Mouse (Mus musculus): ENCODE measurements around the gene Shprh.
A peak's percentile ranks its signal among the peaks of the same experiment; 100 is the strongest.
"Not testable (repeated sequence)": the region's sequence is repeated elsewhere in the genome, so short reads cannot be mapped to it uniquely, and the experiment has no call there.

The Shprh gene

DNA sequence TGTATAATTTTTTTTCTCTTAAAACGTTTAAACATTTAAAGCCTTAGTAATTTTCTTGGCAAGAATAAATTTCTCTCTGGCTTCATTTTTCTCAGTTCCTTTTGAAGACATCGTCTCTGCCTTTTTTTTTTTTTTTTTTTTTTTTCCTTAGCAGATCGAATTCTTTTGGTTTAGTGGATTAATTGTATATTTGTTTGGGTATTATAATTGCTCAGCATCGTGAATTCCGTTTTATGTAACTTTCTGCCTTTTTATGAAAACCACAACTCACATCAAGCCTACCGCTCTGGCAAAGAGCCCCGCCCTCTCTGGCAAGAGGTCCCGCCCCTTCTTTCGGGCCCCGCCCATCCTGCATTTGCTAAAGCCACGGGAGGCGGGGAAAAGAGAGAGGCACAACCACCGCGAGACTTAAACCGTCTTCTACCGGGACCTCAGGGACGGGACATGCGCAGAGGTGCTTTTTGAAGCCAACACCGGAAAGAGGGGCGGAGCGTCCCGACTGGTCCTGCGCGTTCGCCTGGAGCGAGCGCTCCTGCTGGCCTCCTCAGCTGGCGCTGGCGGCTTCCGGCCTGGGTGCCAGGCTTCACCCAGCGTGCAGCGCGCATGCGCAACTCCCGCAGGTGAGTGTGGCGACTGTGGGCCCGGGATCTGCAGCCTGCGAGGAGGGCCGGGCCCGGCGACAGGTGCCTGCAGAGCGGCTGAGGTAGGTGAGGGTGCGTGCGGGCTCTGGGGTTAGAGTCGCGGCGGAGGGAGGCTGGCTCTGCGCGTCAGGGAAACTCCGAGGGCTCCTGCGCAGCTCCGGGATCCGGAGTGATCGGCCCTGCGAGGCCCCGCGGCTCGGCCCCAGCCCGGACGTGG is at the start of gene Shprh:
Gene Shprh (plus strand): TSS at position 544 of the 858 bp plus-strand sequence.
- peak; percentile 100 for DNase-seq (ENCODE audit: low read depth, low spot score)

- DNase-seq (ENCODE audit: low read depth, low spot score): no peak
These were observed 27.4 kb upstream of the Shprh start for GRCm38 (mm10) chr10:11121781-11122180.

- DNase-seq (ENCODE audit: low read depth, low spot score): no peak
These were observed 3.6 kb upstream of the Shprh start for GRCm38 (mm10) chr10:11145580-11145979.

- DNase-seq (ENCODE audit: low read depth, low spot score): no peak
These were observed 781 bp upstream of the Shprh start for GRCm38 (mm10) chr10:11148446-11148845.

DNA sequence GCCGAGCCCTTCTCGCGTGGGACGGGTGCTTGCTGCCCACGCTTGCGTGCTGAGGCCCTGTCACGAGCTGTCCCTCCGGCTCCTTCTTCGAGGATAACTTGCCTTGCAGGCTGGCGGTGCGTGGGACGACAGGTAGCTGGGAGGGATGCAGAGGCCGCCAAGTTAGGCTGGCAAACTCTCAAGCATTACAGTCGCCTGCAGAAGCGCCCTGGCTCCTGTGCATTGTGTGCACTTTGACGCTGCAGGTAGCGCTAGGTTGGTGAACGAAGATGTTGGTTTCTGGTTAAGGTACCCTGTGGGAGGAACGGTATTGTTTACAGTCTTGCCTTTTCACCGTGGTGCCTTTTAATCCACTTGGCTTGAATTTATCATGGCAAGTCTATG is 507 bp downstream of the Shprh start:
- no peak for DNase-seq (ENCODE audit: low read depth, low spot score)

DNA sequence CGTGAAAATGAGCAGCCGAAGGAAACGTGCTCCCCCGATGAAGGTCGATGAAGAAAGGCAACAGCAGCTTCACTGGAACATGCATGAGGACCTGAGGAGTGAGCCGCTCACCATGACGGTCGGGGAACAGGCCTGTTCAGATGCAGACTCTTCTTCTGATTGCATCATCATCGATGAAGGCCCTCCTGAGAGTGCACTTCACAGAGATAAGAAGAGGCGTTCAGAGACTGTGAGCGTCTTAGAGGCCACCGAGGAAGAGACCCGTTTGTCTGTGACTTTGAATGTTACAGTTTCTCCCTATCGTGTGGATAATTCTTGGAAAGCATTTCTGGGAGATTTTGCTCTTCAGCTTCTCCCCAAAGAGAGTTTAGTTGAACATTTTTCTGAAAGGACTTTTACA is 2.4 kb downstream of the Shprh start:
- DNase-seq (ENCODE audit: low read depth, low spot score): no peak

GRCm38 (mm10) chr10:11157039-11157438 is 7.8 kb downstream of the Shprh start:
- DNase-seq (ENCODE audit: low read depth, low spot score): no peak

DNA sequence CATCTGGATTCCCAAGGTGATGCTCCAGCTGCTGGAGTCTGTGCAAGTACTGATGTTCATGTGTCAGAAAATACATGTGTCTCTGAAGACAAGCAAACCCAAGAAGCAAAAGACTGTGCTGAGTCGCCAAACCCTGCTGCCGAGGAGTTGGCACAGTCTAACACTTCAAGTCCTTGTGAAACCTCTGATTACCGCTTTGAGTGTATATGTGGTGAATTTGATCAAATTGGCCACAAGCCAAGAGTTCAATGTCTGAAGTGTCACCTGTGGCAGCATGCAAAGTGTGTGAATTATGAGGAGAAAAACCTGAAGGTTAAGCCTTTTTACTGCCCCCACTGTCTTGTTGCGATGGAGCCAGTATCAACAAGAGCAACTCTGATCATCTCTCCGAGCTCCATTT is 15.3 kb downstream of the Shprh start:
- no peak for DNase-seq (ENCODE audit: low read depth, low spot score)

DNA sequence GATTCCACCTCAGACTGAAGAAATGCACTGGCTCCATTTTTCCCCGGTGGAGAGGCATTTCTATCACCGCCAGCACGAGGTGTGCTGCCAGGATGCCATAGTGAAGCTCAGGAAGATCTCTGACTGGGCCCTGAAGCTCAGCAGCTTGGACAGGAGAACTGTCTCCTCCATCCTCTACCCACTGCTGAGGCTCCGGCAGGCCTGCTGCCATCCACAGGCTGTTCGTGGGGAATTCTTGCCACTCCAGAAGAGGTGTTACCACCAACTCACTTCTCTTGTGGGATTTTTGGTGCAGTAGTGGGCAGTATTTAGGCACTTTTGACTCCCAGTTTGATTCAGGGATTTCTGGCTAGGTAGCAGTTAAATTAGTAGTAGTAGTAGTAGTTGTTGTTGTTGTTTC is 21.0 kb downstream of the Shprh start:
- DNase-seq (ENCODE audit: low read depth, low spot score): no peak

- no peak for DNase-seq (ENCODE audit: low read depth, low spot score)
These were observed 22.4 kb downstream of the Shprh start for GRCm38 (mm10) chr10:11171615-11172014.

DNA sequence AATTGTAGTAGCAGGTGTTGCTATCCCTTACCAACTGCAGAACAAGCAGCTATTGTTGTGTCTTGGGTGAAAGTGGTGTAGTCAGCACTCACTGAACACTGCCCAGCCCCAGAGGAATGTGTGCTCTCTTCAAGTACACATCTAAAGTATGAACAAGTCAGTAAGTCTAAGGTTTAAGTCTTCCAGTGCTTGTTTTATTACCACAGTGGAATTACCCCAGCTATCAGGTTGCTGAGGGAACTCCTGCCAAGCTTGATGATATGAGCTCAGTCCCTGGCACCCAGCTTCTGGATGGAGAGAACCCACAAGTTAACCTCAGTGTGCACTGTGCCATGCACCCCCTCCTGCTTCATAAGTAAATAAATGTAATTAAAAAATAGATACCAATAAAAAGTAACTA is 23.3 kb downstream of the Shprh start:
- no peak for DNase-seq (ENCODE audit: low read depth, low spot score)

DNA sequence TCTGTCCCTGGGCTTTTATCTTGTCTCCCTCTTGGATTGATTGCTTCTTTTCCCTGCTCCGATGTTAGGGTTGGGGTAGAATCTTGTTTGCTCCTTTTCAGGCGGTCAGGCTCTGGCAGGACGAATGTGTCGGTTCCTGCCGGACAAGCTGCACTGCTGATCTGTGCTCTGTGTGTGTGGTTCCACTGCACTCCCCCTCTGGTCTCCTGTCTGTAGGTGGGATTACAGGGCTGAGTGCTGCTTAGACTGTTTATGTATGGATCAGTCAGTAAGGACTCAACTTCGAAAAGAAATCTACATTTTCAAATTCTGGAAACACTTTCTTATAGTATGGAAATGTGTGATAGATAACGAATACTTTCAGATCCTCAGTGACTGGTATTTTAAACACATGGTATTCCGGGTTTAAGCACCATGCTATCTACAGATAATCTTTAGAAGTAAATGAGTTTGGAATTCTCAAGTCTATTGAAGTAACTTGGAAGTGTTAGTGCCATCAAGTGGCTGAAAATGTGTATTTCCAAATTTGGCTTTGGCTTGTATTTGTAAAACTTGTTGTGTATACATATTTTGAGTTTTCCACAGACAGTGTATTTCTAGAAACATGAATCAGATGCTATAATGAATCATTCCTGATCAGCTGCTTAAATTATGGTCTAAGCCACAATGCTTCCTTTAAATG is 26.7 kb downstream of the Shprh start:
- DNase-seq (ENCODE audit: low read depth, low spot score): no peak

GRCm38 (mm10) chr10:11180077-11180476 is 30.9 kb downstream of the Shprh start:
- DNase-seq (ENCODE audit: low read depth, low spot score): no peak

GRCm38 (mm10) chr10:11197341-11197740 is 48.1 kb downstream of the Shprh start:
- DNase-seq (ENCODE audit: low read depth, low spot score): no peak

DNA sequence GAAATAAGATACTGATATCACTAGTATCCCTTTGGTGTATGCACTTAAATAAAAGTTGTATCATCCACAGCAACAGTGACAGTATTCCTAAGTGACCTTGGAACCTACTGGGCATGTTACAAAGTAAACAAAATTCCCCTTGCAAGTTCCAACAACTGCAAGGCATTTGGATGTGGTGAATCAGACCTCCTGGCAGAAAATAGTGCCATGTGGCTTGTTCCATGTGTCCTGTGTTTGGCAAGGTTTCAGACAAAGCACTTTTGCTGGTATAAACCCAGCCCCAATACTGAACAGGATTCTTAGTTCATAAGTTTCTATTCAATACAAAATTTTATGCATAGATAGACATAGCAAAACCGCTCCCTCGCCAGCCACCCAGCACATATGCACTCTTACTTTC is 49.1 kb downstream of the Shprh start:
- DNase-seq (ENCODE audit: low read depth, low spot score): no peak

DNA sequence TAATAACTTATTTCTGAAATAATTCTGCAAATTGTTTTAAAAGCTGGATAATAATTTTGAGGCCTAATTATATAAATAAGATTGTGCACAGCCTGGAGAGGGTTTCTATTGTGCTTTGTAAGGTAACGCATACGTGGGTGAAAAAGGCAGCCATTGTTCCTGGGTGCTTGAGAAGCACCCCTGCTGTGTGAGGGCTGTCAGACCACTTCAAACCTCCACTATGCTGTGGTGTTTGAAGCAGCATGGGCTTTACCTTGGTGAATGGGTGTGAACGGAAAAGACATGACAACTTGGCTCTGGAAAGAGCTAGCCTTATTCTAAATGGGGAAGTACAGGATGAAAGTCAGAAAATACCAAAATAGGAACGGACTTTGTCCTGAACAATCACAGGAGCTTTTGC is 50.8 kb downstream of the Shprh start:
- no peak for DNase-seq (ENCODE audit: low read depth, low spot score)

DNA sequence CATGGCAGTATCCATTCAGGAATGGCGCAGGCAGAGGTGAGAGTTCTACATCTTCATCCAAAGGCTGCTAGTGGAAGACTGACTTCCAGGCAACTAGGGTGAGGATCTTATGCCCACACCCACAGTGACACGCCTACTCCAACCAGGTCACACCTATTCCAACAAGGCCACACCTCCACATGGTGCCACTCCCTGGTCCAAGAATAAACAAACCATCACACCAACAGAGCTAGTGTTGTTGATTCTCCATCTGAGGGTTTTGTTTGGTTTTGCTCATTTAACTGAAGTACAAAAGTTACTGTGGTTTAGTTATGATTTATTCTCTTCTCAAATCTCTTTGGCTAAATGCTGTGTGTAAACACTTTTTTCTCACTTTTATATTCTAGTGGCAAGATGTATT is 56.7 kb downstream of the Shprh start:
- DNase-seq (ENCODE audit: low read depth, low spot score): not testable (repeated sequence)

- DNase-seq (ENCODE audit: low read depth, low spot score): no peak
These were observed 59.4 kb downstream of the Shprh start for GRCm38 (mm10) chr10:11208670-11209069.

GRCm38 (mm10) chr10:11212003-11212402 is 62.8 kb downstream of the Shprh start:
- DNase-seq (ENCODE audit: low read depth, low spot score): peak; percentile 9

- no peak for DNase-seq (ENCODE audit: low read depth, low spot score)
These were observed 77.2 kb downstream of the Shprh start for GRCm38 (mm10) chr10:11226442-11226841.

- DNase-seq (ENCODE audit: low read depth, low spot score): no peak
These were observed 80.4 kb downstream of the Shprh start for GRCm38 (mm10) chr10:11229545-11230178.

- DNase-seq (ENCODE audit: low read depth, low spot score): no peak
These were observed 84.0 kb downstream of the Shprh start for GRCm38 (mm10) chr10:11233208-11233607.

- not testable (repeated sequence) for DNase-seq (ENCODE audit: low read depth, low spot score)
These were observed 93.8 kb downstream of the Shprh start for GRCm38 (mm10) chr10:11242988-11243387.
